Mouse (Mus musculus): ENCODE data around the gene Ednra. TPM values are rescaled to one million over a fixed set of nuclear protein-coding genes. Genes with fewer than 3 reads are reported as not detected.

The Ednra gene
- polyA plus RNA-seq, 1 experiment from 2014 or later: 62.3 TPM

DNA sequence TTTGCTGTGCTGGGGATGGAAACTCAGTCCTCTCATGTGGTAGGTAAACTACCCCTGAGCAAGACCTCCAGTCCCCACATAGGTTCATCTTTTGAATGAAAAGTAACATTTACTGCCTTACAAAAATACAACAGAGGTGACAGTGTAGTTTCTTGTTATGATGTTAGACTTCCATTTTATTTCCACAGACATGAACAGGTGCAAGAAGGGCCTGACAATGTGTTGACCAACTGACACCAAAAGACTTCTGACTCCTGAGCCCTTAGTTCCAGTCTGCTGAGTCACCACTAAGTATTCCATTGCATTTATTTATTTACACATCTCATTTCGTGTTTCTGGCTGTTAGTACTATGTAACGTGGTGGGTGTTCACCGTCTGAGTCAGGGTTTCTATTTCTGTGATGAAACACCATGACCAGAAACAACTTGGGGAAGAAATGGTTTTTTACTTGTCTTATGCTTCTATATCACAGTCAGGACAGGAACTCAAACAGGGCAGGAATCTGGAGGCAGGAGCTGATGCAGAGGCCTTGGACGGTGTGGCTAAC is 64.7 kb downstream of the Ednra start:
- Histone ChIP-seq H3K9ac (ENCODE audit: low read length) (no peak overlapping the region), H3K27me3 (ENCODE audit: control insufficient read depth, insufficient read depth, low read length) (no peaks in the 10 kb centered on the region), H3K27ac (replicated peaks; ENCODE audit: low read depth, low read length) (no peak overlapping the region), H3K36me3 (ENCODE audit: control insufficient read depth, insufficient read depth, low read length) (peaks cover 4% of the 10 kb centered on the region; the same call in 1 of the 2 replicates), H3K4me3 (ENCODE audit: low read depth, low read length) (no peak overlapping the region), H3K9me3 (ENCODE audit: control insufficient read depth, low read length) (no peaks in the 10 kb centered on the region), H3K4me2 (ENCODE audit: low read depth, severe bottlenecking) (no peak overlapping the region), H3K4me1 (ENCODE audit: control insufficient read depth, insufficient read depth, low read length) (no peaks in the 10 kb centered on the region)
- DNase-seq (ENCODE audit: low spot score) (no peak), ATAC-seq (ENCODE audit: insufficient number of reproducible peaks, low FRiP score, low TSS enrichment, low read depth) (no peak)
- 88% methylated on average over 4 of the region's 4 CpGs for WGBS

DNA sequence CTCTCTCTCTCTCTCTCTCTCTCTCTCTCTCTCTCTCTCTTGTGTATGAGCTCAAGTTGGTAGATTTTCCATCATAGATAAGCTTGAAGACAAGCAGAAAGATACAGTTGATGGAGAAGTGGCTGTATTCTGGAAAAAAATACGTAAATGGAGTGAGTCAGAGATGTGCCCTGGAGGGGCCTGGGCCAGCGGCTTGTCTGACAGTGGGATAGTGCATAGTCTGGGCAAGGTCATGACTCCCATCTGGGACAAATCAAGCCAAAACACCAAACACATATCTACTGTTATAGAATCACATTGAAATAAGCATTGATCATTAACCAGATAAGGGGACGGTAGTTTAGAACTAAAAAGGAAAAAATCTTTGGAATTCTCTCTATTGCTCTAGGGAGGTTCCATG is 65.9 kb downstream of the Ednra start:
- 59% methylated on average over 3 of the region's 3 CpGs for WGBS
- Histone ChIP-seq H3K4me1 (ENCODE audit: control insufficient read depth, insufficient read depth, low read length) (no peaks in the 10 kb centered on the region), H3K9ac (ENCODE audit: low read length) (no peak overlapping the region), H3K9me3 (ENCODE audit: control insufficient read depth, low read length) (no peaks in the 10 kb centered on the region), H3K27ac (replicated peaks; ENCODE audit: low read depth, low read length) (no peak overlapping the region), H3K4me2 (ENCODE audit: low read depth, severe bottlenecking) (no peak overlapping the region), H3K4me3 (ENCODE audit: low read depth, low read length) (no peak overlapping the region), H3K36me3 (ENCODE audit: control insufficient read depth, insufficient read depth, low read length) (no peaks in the 10 kb centered on the region; the same call in 1 of the 2 replicates), H3K27me3 (ENCODE audit: control insufficient read depth, insufficient read depth, low read length) (no peaks in the 10 kb centered on the region)
- no peak for ATAC-seq (ENCODE audit: insufficient number of reproducible peaks, low FRiP score, low TSS enrichment, low read depth)
- DNase-seq (ENCODE audit: low spot score): no peak

DNA sequence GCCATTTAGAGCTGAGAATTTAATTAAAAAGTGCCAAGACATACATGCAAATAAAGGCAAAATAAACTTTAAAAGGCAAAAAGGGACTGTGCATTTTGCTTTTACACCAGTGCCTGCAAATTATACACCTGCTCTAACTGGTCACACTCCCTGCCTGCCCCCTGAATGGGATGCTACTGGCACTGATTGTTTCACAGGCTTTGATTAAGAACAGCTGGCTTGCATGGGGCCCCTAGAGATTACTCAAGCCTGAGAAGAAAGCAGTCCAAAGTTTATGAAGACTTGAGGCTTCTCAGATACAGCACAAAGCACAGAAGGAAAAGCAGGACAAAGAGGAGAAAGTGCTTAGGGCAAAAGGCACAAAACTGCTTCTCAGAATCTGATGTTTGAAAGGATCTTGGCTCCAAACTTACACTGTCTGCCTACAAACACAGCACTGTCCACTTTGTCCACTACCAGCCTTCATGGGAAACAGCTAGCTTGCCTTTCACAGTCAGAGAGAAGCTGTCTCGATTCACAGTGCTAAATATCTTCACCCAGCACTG is 73.5 kb downstream of the Ednra start:
- Histone ChIP-seq H3K4me3 (ENCODE audit: low read depth, low read length) (no peak overlapping the region), H3K9ac (ENCODE audit: low read length) (no peak overlapping the region), H3K4me1 (ENCODE audit: control insufficient read depth, insufficient read depth, low read length) (no peaks in the 10 kb centered on the region; the same call in 1 of the 2 replicates), H3K27me3 (ENCODE audit: control insufficient read depth, insufficient read depth, low read length) (no peaks in the 10 kb centered on the region), H3K9me3 (ENCODE audit: control insufficient read depth, low read length) (no peaks in the 10 kb centered on the region), H3K36me3 (ENCODE audit: control insufficient read depth, insufficient read depth, low read length) (no peaks in the 10 kb centered on the region), H3K4me2 (ENCODE audit: low read depth, severe bottlenecking) (no peak overlapping the region), H3K27ac (replicated peaks; ENCODE audit: low read depth, low read length) (no peak overlapping the region)
- no peak for ATAC-seq (ENCODE audit: insufficient number of reproducible peaks, low FRiP score, low TSS enrichment, low read depth)
- DNase-seq (ENCODE audit: low spot score): no peak
- WGBS: 76% methylated on average over 1 of the region's 1 CpGs

GRCm38 (mm10) chr8:77640093-77640839 is 84.0 kb downstream of the Ednra start:
- Histone ChIP-seq H3K4me2 (ENCODE audit: low read depth, severe bottlenecking) (no peak overlapping the region), H3K9ac (ENCODE audit: low read length) (no peak overlapping the region), H3K4me1 (ENCODE audit: control insufficient read depth, insufficient read depth, low read length) (no peaks in the 10 kb centered on the region), H3K27me3 (ENCODE audit: control insufficient read depth, insufficient read depth, low read length) (no peaks in the 10 kb centered on the region), H3K36me3 (ENCODE audit: control insufficient read depth, insufficient read depth, low read length) (no peaks in the 10 kb centered on the region), H3K9me3 (ENCODE audit: control insufficient read depth, low read length) (no peaks in the 10 kb centered on the region), H3K4me3 (ENCODE audit: low read depth, low read length) (no peak overlapping the region), H3K27ac (replicated peaks; ENCODE audit: low read depth, low read length) (no peak overlapping the region)
- DNase-seq (ENCODE audit: low spot score) (no peak), ATAC-seq (ENCODE audit: insufficient number of reproducible peaks, low FRiP score, low TSS enrichment, low read depth) (no peak)
- WGBS: 75% methylated on average over 5 of the region's 5 CpGs

DNA sequence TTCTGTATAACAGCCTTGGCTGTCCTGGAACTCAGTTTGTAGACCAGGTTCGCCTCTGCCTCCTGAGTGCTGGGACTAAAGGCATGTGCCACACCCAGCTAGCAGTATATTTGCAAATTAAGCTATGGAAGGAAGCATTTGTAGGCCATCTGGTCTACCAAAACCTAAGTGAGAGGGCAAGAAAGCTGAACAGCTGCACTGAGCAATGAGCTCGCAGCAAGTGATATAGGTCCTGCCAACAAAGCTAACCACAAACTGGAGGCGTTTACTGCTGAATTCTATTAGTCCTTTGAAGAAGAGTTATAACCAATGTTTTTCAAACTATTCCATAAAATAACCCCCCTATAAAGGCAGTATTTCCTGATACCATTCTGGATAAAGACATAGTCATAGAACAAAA is 86.7 kb downstream of the Ednra start:
- no peaks in the 10 kb centered on the region for H3K27me3 ChIP-seq (ENCODE audit: control insufficient read depth, insufficient read depth, low read length)

DNA sequence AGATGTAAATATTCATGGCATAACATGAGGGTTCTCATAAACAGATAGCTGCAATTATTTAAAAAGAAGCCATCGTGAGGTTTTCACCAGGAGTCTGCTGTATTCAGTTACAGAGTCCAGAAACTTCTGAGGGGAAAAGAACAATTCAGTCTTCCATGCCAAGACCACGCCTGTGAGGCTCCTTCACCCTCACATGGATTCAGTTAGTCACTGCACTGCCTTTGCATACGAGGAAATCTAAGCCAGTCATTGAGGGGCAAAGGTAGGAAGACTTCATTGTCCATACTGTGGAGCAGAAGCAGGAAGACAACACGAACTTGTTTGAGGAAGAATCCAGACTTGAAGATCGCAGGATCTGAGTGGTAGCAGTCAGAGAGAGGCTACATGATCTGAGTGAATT is 90.2 kb downstream of the Ednra start:
- Histone ChIP-seq H3K9me3 (ENCODE audit: control insufficient read depth, low read length) (no peaks in the 10 kb centered on the region), H3K4me3 (ENCODE audit: low read depth, low read length) (no peak overlapping the region), H3K9ac (ENCODE audit: low read length) (no peak overlapping the region), H3K27ac (replicated peaks; ENCODE audit: low read depth, low read length) (no peak overlapping the region), H3K27me3 (ENCODE audit: control insufficient read depth, insufficient read depth, low read length) (no peaks in the 10 kb centered on the region), H3K36me3 (ENCODE audit: control insufficient read depth, insufficient read depth, low read length) (no peaks in the 10 kb centered on the region), H3K4me2 (ENCODE audit: low read depth, severe bottlenecking) (no peak overlapping the region), H3K4me1 (ENCODE audit: control insufficient read depth, insufficient read depth, low read length) (0 out of 2 replicates have a peak, but pooled peaks cover 3% of the 10 kb centered on the region)
- DNase-seq (ENCODE audit: low spot score): no peak
- WGBS: 69% methylated on average over 5 of the region's 5 CpGs
- no peak for ATAC-seq (ENCODE audit: insufficient number of reproducible peaks, low FRiP score, low TSS enrichment, low read depth)

More for the DNA sequence above, 86.7 kb downstream of the Ednra start:
- no peaks in the 10 kb centered on the region for H3K36me3 ChIP-seq (ENCODE audit: control insufficient read depth, insufficient read depth, low read length)
- no peak overlapping the region for H3K27ac ChIP-seq (replicated peaks; ENCODE audit: low read depth, low read length)
- H3K4me3 ChIP-seq (ENCODE audit: low read depth, low read length): no peak overlapping the region
- WGBS: 88% methylated on average over 3 of the region's 3 CpGs
- H3K4me1 ChIP-seq (ENCODE audit: control insufficient read depth, insufficient read depth, low read length): no peaks in the 10 kb centered on the region
- ATAC-seq (ENCODE audit: insufficient number of reproducible peaks, low FRiP score, low TSS enrichment, low read depth): no peak
- no peaks in the 10 kb centered on the region for H3K9me3 ChIP-seq (ENCODE audit: control insufficient read depth, low read length)
- no peak overlapping the region for H3K9ac ChIP-seq (ENCODE audit: low read length)
- no peak overlapping the region for H3K4me2 ChIP-seq (ENCODE audit: low read depth, severe bottlenecking)
- DNase-seq (ENCODE audit: low spot score): no peak

- no peak overlapping the region for H3K27ac ChIP-seq (replicated peaks; ENCODE audit: low read depth, low read length)
- H3K36me3 ChIP-seq (ENCODE audit: control insufficient read depth, insufficient read depth, low read length): no peaks in the 10 kb centered on the region
- H3K4me1 ChIP-seq (ENCODE audit: control insufficient read depth, insufficient read depth, low read length): 0 out of 2 replicates have a peak, but pooled peaks cover 3% of the 10 kb centered on the region
- WGBS: 75% methylated on average over 2 of the region's 2 CpGs
- H3K9ac ChIP-seq (ENCODE audit: low read length): no peak overlapping the region
- H3K27me3 ChIP-seq (ENCODE audit: control insufficient read depth, insufficient read depth, low read length): no peaks in the 10 kb centered on the region
- H3K9me3 ChIP-seq (ENCODE audit: control insufficient read depth, low read length): no peaks in the 10 kb centered on the region
- DNase-seq (ENCODE audit: low spot score) (no peak), ATAC-seq (ENCODE audit: insufficient number of reproducible peaks, low FRiP score, low TSS enrichment, low read depth) (no peak)
- H3K4me3 ChIP-seq (ENCODE audit: low read depth, low read length): no peak overlapping the region
- H3K4me2 ChIP-seq (ENCODE audit: low read depth, severe bottlenecking): no peak overlapping the region
These were observed 91.1 kb downstream of the Ednra start for GRCm38 (mm10) chr8:77633211-77633610.

- no peak overlapping the region for H3K4me3 ChIP-seq (ENCODE audit: low read depth, low read length)
- no peak overlapping the region for H3K4me2 ChIP-seq (ENCODE audit: low read depth, severe bottlenecking)
- no peak for ATAC-seq (ENCODE audit: insufficient number of reproducible peaks, low FRiP score, low TSS enrichment, low read depth)
- H3K9me3 ChIP-seq (ENCODE audit: control insufficient read depth, low read length): no peaks in the 10 kb centered on the region
- no peak overlapping the region for H3K27ac ChIP-seq (replicated peaks; ENCODE audit: low read depth, low read length)
- H3K36me3 ChIP-seq (ENCODE audit: control insufficient read depth, insufficient read depth, low read length): no peaks in the 10 kb centered on the region
- H3K4me1 ChIP-seq (ENCODE audit: control insufficient read depth, insufficient read depth, low read length): 0 out of 2 replicates have a peak, but pooled peaks cover 3% of the 10 kb centered on the region
- no peaks in the 10 kb centered on the region for H3K27me3 ChIP-seq (ENCODE audit: control insufficient read depth, insufficient read depth, low read length)
- DNase-seq (ENCODE audit: low spot score): no peak
- 60% methylated on average over 3 of the region's 3 CpGs for WGBS
- no peak overlapping the region for H3K9ac ChIP-seq (ENCODE audit: low read length)
These were observed 93.6 kb downstream of the Ednra start for GRCm38 (mm10) chr8:77630691-77631090.

Measured in limb, embryonic 11.5 days (tissue).